Mouse (Mus musculus): ENCODE data around the gene Galnt17.

The Galnt17 gene

GRCm38 (mm10) chr5:131016066-131016465, 292.2 kb downstream of the Galnt17 start:
- no peak for DNase-seq

- no peak for DNase-seq
These were observed 293.0 kb downstream of the Galnt17 start for GRCm38 (mm10) chr5:131015341-131015740.

GRCm38 (mm10) chr5:131013816-131014215, 294.5 kb downstream of the Galnt17 start:
- DNase-seq, result no peak

GRCm38 (mm10) chr5:131013101-131013500, 295.2 kb downstream of the Galnt17 start:
- no peak for DNase-seq

- DNase-seq, result no peak
These were observed 298.8 kb downstream of the Galnt17 start for GRCm38 (mm10) chr5:131009510-131009909.

GRCm38 (mm10) chr5:131008507-131008906, 299.8 kb downstream of the Galnt17 start:
- no peak for DNase-seq

GRCm38 (mm10) chr5:131007871-131008505, 300.3 kb downstream of the Galnt17 start:
- peak; percentile 20 for DNase-seq

- DNase-seq, result peak; percentile 79
These were observed 301.1 kb downstream of the Galnt17 start for GRCm38 (mm10) chr5:131007198-131007597.

GRCm38 (mm10) chr5:131006524-131006923, 301.8 kb downstream of the Galnt17 start:
- DNase-seq, result no peak

GRCm38 (mm10) chr5:131000572-131000971, 307.7 kb downstream of the Galnt17 start:
- no peak for DNase-seq

- DNase-seq, result no peak
These were observed 329.0 kb downstream of the Galnt17 start for GRCm38 (mm10) chr5:130979321-130979720.

- no peak for DNase-seq
These were observed 329.4 kb downstream of the Galnt17 start for GRCm38 (mm10) chr5:130978871-130979270.

- DNase-seq, result no peak
These were observed 330.3 kb downstream of the Galnt17 start for GRCm38 (mm10) chr5:130977999-130978398.

- peak; percentile 29 for DNase-seq
These were observed 355.9 kb downstream of the Galnt17 start for GRCm38 (mm10) chr5:130952361-130952760.

GRCm38 (mm10) chr5:130950894-130951400, 357.4 kb downstream of the Galnt17 start:
- DNase-seq, result no peak

GRCm38 (mm10) chr5:130950421-130950820, 357.9 kb downstream of the Galnt17 start:
- no peak for DNase-seq

GRCm38 (mm10) chr5:130949710-130950109, 358.6 kb downstream of the Galnt17 start:
- DNase-seq, result no peak

- peak; percentile 46 for DNase-seq
These were observed 369.2 kb downstream of the Galnt17 start for GRCm38 (mm10) chr5:130938911-130939608.

- peak; percentile 54 for DNase-seq
These were observed 370.0 kb downstream of the Galnt17 start for GRCm38 (mm10) chr5:130938274-130938741.

- no peak for DNase-seq
These were observed 377.3 kb downstream of the Galnt17 start for GRCm38 (mm10) chr5:130930999-130931398.

- DNase-seq, result no peak
These were observed 380.5 kb downstream of the Galnt17 start for GRCm38 (mm10) chr5:130927794-130928149.

GRCm38 (mm10) chr5:130927138-130927793, 381.0 kb downstream of the Galnt17 start:
- no peak for DNase-seq

GRCm38 (mm10) chr5:130925681-130926080, 382.6 kb downstream of the Galnt17 start:
- no peak for DNase-seq

All from right cerebral cortex, adult 18-20 months (tissue).